ENCODE assay signal across 14 mouse cellular contexts in genomic region chr15:103318201-103318816, GRCm38 (mm10). TPM values are rescaled to one million over a fixed set of nuclear protein-coding genes. Genes with fewer than 3 reads are reported as not detected.
DNase-seq lines count a peak whose midpoint lies in the region; ATAC-seq lines count a peak whose summit lies in the region.
"Had no signal": no experiment of that assay in that cellular context is flagged by ENCODE, and none has a peak within 500 bp of the region (broad histone marks: within the 10 kb centered on the region; RNA-seq: fewer than 3 reads in every experiment).

No protein-coding gene starts in this region.

- peaks cover 98% of the 10 kb centered on the region for H3K4me1 ChIP-seq in megakaryocyte, embryonic 14.5 days
- peaks cover 80% of the 10 kb centered on the region for H3K4me1 ChIP-seq in heart, embryonic 13.5 days
- H3K4me1 ChIP-seq in stomach, embryonic 16.5 days (ENCODE audit: control insufficient read depth, insufficient read depth, low read length) = peaks cover 47% of the 10 kb centered on the region

- peak; percentile 54 for DNase-seq in gastrocnemius, postnatal 25 days
- DNase-seq in gastrocnemius, postnatal 36 days = no peak
- no peak for DNase-seq in adrenal gland, adult 18-20 months (ENCODE audit: low spot score in 2 of 2)
- DNase-seq: adrenal gland, adult 8-10 months; kidney, adult 9 months; midbrain, embryonic 14.5 days; right cerebral cortex, postnatal 14 days; thymus, postnatal 25 days had no signal

- no peak for ATAC-seq in megakaryocyte, adult 5-6 weeks (ENCODE audit: poor library complexity, severe bottlenecking)
- ATAC-seq in heart, embryonic 13.5 days (ENCODE audit: extremely low read depth, insufficient number of reproducible peaks, low FRiP score, low TSS enrichment) = no peak
- no peak for ATAC-seq in stomach, embryonic 16.5 days (ENCODE audit: insufficient read depth, low FRiP score)
- ATAC-seq in frontal cortex, adult (ENCODE audit: low TSS enrichment) = no peak
- ATAC-seq: lung, postnatal 0 days had no signal

- intact Hi-C loops in gastrocnemius, postnatal 36 days (cut with DNase I) = no loop called here

- peaks cover 95% of the 10 kb centered on the region for H3K36me3 ChIP-seq in megakaryocyte, embryonic 14.5 days (replicated peaks; ENCODE audit: low read length)
- H3K36me3 ChIP-seq in heart, embryonic 13.5 days = peaks cover 32% of the 10 kb centered on the region
- no peaks in the 10 kb centered on the region for H3K36me3 ChIP-seq in stomach, embryonic 16.5 days (ENCODE audit: control insufficient read depth, insufficient read depth, low read length)

- no peaks in the 10 kb centered on the region for H3K27me3 ChIP-seq in megakaryocyte, embryonic 14.5 days (replicated peaks)
- 0 out of 2 replicates have a peak, but pooled peaks cover 3% of the 10 kb centered on the region for H3K27me3 ChIP-seq in heart, embryonic 13.5 days (replicated peaks)
- no peaks in the 10 kb centered on the region for H3K27me3 ChIP-seq in stomach, embryonic 16.5 days (ENCODE audit: control insufficient read depth, insufficient read depth, low read length)

- no peak overlapping the region for H3K4me2 ChIP-seq in heart, embryonic 13.5 days
- H3K4me2 ChIP-seq in stomach, embryonic 16.5 days (ENCODE audit: low read depth, low read length) = no peak overlapping the region

- peak overlapping the region; percentile 51 for H3K27ac ChIP-seq in heart, embryonic 13.5 days (replicated peaks)
- H3K27ac ChIP-seq in stomach, embryonic 16.5 days (ENCODE audit: low read length) = peak overlapping the region; percentile 33; the same call in 1 of the 2 replicates

- peak overlapping the region; percentile 53 for H3K9ac ChIP-seq in heart, embryonic 13.5 days
- H3K9ac ChIP-seq in stomach, embryonic 16.5 days (ENCODE audit: low read length) = peak overlapping the region; percentile 32

- 62% methylated on average over 3 of the region's 3 CpGs for WGBS in heart, embryonic 13.5 days
- WGBS in stomach, embryonic 16.5 days = 62% methylated on average over 3 of the region's 3 CpGs

- peak overlapping the region; percentile 29 for H3K4me3 ChIP-seq in megakaryocyte, embryonic 14.5 days (replicated peaks)
- H3K4me3 ChIP-seq in heart, embryonic 13.5 days = no peak overlapping the region
- H3K4me3 ChIP-seq in stomach, embryonic 16.5 days (replicated peaks; ENCODE audit: low read length) = no peak overlapping the region

- H3K9me3 ChIP-seq in megakaryocyte, embryonic 14.5 days = no peaks in the 10 kb centered on the region
- H3K9me3 ChIP-seq in heart, embryonic 13.5 days = no peaks in the 10 kb centered on the region
- H3K9me3 ChIP-seq in stomach, embryonic 16.5 days (replicated peaks; ENCODE audit: control insufficient read depth, low read length) = no peaks in the 10 kb centered on the region

RNA-seq across cellular contexts. Expression of gene Gpr84, which starts 7.9 kb away (rescaled TPM):
- total RNA-seq in gastrocnemius, postnatal 25 days (2021) = not detected
- total RNA-seq in gastrocnemius, postnatal 36 days (2021) = not detected
- 1.00 and 1.6 TPM in 2 replicates for polyA plus RNA-seq in megakaryocyte, embryonic 14.5 days (2012; ENCODE audit: insufficient read depth, low replicate concordance)
- 2.9 and 3.8 TPM in 2 replicates for total RNA-seq in megakaryocyte, adult 5-6 weeks (2015)
- 1.7 and 3.3 TPM in 2 replicates for total RNA-seq in megakaryocyte, adult 5-6 weeks (2017)
- polyA plus RNA-seq in heart, embryonic 13.5 days (2015; fragmentation: Nextera tagmentation; extraction: Ambion mirVana) = 0.28 and 0.36 TPM in 2 replicates
- 0.15 and 0.59 TPM in 2 replicates for polyA plus RNA-seq in stomach, embryonic 16.5 days (2015; fragmentation: Nextera tagmentation; extraction: Ambion mirVana)
- total RNA-seq in adrenal gland, adult 18-20 months (2021) = not detected
- total RNA-seq: adrenal gland, adult 8-10 months had no signal

RNA-seq across cellular contexts. Expression of gene Zfp385a, which starts 21.6 kb away (rescaled TPM):
- 10 to 100 TPM; 17.0 to 77.5 TPM for total RNA-seq in gastrocnemius, postnatal 25 days (2021)
- total RNA-seq in gastrocnemius, postnatal 36 days (2021) = 10 to 100 TPM in 1 of 2 experiments, 1 to 10 TPM in 1; 8.7 to 12.7 TPM
- 1,319 and 2,156 TPM in 2 replicates for polyA plus RNA-seq in megakaryocyte, embryonic 14.5 days (2012; ENCODE audit: insufficient read depth, low replicate concordance)
- 35.8 and 40.1 TPM in 2 replicates for total RNA-seq in megakaryocyte, adult 5-6 weeks (2015)
- total RNA-seq in megakaryocyte, adult 5-6 weeks (2017) = 6.8 and 9.4 TPM in 2 replicates
- polyA plus RNA-seq in heart, embryonic 13.5 days (2015; fragmentation: Nextera tagmentation; extraction: Ambion mirVana) = 8.3 and 8.9 TPM in 2 replicates
- polyA plus RNA-seq in stomach, embryonic 16.5 days (2015; fragmentation: Nextera tagmentation; extraction: Ambion mirVana) = 6.9 and 7.0 TPM in 2 replicates
- total RNA-seq in adrenal gland, adult 18-20 months (2021) = 10 to 100 TPM; 12.4 to 16.9 TPM

RNA-seq across cellular contexts. Expression of gene Copz1, which starts 45.8 kb away (rescaled TPM):
- 10 to 100 TPM; 31.4 to 32.3 TPM for total RNA-seq in gastrocnemius, postnatal 25 days (2021)
- 10 to 100 TPM; 33.4 to 34.6 TPM for total RNA-seq in gastrocnemius, postnatal 36 days (2021)
- 33.2 and 56.2 TPM in 2 replicates for polyA plus RNA-seq in megakaryocyte, embryonic 14.5 days (2012; ENCODE audit: insufficient read depth, low replicate concordance)
- total RNA-seq in megakaryocyte, adult 5-6 weeks (2015) = 246 and 255 TPM in 2 replicates
- 87.7 and 93.9 TPM in 2 replicates for total RNA-seq in megakaryocyte, adult 5-6 weeks (2017)
- 163 and 178 TPM in 2 replicates for polyA plus RNA-seq in heart, embryonic 13.5 days (2015; fragmentation: Nextera tagmentation; extraction: Ambion mirVana)
- polyA plus RNA-seq in stomach, embryonic 16.5 days (2015; fragmentation: Nextera tagmentation; extraction: Ambion mirVana) = 265 and 272 TPM in 2 replicates
- 100 to 1,000 TPM; 138 to 150 TPM for total RNA-seq in adrenal gland, adult 18-20 months (2021)

RNA-seq across cellular contexts. Expression of gene Itga5, which starts 48.3 kb away (rescaled TPM):
- total RNA-seq in gastrocnemius, postnatal 25 days (2021) = 10 to 100 TPM in 1 of 2 experiments, 1 to 10 TPM in 1; 9.5 to 15.2 TPM
- 1 to 10 TPM; 8.7 to 9.1 TPM for total RNA-seq in gastrocnemius, postnatal 36 days (2021)
- 20.5 and 26.4 TPM in 2 replicates for polyA plus RNA-seq in megakaryocyte, embryonic 14.5 days (2012; ENCODE audit: insufficient read depth, low replicate concordance)
- total RNA-seq in megakaryocyte, adult 5-6 weeks (2015) = 18.4 and 21.4 TPM in 2 replicates
- 8.3 and 9.5 TPM in 2 replicates for total RNA-seq in megakaryocyte, adult 5-6 weeks (2017)
- polyA plus RNA-seq in heart, embryonic 13.5 days (2015; fragmentation: Nextera tagmentation; extraction: Ambion mirVana) = 76.4 and 78.0 TPM in 2 replicates
- polyA plus RNA-seq in stomach, embryonic 16.5 days (2015; fragmentation: Nextera tagmentation; extraction: Ambion mirVana) = 58.9 and 59.0 TPM in 2 replicates
- total RNA-seq in adrenal gland, adult 18-20 months (2021) = 10 to 100 TPM; 27.1 to 31.7 TPM
